Mouse (Mus musculus): ENCODE measurements at regions not wholly inside any gene's neighbourhood (a gene's known extent, or its start where the extent isn't known, plus 50 kb on each side); places are given as distances from the start of the nearest gene placed in this dataset.

DNA sequence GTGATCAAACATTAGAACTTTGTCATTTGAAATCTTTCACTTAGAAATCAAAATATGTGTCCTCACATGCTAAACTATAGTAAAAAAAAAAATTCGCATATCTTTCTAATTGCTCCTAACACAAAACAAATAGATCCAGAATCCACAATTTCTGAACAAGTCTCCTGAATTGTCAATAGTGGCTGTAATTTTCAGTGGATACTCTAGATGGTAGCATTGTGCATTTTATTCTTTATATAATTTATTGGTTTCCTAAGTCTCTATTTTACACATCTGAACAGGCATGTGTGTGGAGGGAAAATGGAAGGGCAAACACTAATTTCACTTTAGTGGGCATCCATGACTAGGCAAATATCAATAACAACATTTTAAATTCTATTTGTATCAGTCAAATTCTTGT is 63.7 kb upstream of the Tnmd start:
- DNase-seq: no peak

DNA sequence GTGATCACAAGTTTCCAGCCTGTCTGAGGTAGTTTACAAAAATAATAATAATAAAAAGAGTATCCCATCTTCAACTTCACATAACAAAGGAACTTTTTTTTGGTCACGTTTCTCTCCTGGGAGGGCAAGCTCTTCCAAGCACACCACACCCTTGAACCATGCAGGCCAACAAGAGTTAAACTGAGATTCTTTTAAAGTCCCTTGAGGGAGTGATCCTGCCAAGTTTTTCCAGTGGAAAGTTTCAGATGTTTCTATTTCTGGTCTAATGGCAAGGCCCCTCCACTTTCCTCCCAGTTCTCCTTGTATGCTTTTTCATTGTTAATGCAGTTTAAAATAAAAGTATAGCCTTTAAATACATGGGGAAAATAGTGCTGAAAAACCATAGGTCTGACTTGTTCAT is 65.2 kb upstream of the Pcdh19 start:
- no peak for DNase-seq

DNA sequence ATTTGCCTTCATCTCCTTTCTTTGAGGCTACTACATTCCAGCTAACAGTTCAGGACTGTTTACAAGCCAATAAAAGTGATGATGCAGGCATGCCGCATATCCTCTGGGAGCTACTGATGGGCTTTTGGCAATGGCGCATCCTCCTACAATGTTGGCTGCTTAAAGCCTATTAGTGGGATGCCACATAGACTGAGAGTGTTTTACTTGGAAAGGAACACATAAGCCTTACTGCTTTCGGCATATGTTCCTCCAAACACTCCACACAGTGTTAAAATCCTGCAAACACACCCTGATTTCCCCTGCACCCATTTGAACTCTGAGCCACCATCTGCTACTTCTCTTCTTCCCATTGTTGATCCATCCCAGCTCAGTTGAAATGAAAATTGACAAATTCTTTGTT is 63.4 kb upstream of the Pcdh19 start:
- no peak for DNase-seq

DNA sequence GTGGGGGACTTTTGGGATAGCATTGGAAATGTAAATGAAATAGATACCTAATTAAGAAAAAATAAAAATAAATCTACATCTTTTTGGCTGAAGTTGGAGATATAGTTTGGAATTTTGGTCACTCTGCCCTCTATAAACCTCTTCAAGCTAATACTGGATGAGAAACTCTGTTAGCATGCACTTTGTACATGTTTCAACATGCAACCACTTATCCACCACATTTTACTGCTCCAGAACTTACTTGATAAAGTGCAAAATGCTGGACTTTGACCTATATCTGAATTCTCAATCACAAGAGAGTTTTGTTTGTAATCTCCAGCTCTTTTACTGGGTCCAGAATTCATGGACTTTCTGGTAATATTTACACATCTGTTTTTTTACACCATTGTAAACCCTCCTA is 54.7 kb upstream of the Pcdh19 start:
- no peak for DNase-seq

DNA sequence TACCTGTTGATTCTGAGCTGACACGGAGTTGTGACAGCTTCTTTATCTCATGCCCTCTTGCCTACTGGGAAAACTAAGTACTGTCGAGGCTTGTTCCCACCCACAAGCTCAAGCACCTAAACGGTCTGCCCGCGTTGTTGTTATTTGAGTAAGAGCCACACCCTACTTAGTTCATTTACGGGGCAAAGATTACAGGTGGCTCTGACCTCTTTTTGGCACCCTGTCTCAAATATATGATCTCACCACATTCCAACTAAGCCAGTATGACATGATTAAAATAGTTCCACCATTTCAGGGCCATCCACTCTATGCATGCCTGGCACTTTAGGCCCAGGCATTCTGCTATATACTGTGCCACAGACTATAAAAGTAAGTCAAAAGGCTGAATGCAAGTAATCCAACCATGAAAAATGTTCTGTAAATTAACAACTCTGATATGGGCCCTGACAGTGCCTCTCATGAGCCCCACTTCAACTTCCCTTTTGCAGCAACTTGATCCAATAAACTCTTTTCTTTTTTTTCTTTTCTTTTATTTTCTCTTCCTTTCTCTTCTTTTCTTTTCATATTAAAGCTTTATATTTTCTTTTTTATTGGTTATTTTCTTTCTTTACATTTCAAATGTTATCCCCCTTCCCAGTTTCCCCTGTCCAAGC is 50.3 kb upstream of the Pcdh19 start:
- peak in 1 of 2 experiments; percentile 5 for DNase-seq

Data from lung, adult 18-20 months (tissue).